Mouse (Mus musculus) adrenal gland, postnatal 25 days (tissue): ENCODE results near the gene Kras. TPM values are rescaled to one million over a fixed set of nuclear protein-coding genes. Genes with fewer than 3 reads are reported as not detected.

ENCODE experiments used
- DNase-seq: peaks from one replicate; pipeline ENCODE4 v3.0.0; 2021; ENCODE audit warnings: mixed read lengths
- total RNA-seq: library from RNA; stranded (reverse); gene quantifications from 2 replicates; pipeline ENCODE4 v1.2.3, GENCODE M21; 2021

Kras gene
- total RNA-seq, 1 experiment from 2014 or later, result 33.8 TPM

- DNase-seq, result peak; percentile 64
These were observed 501 bp downstream of the Kras start for GRCm38 (mm10) chr6:145249291-145250184.

- DNase-seq, result no peak
These were observed 2.2 kb downstream of the Kras start for GRCm38 (mm10) chr6:145247886-145248285.

GRCm38 (mm10) chr6:145246841-145247240 lies 3.2 kb downstream of the Kras start:
- DNase-seq, result no peak

- no peak for DNase-seq
These were observed 7.5 kb downstream of the Kras start for GRCm38 (mm10) chr6:145242521-145242920.

- DNase-seq, result no peak
These were observed 9.8 kb downstream of the Kras start for GRCm38 (mm10) chr6:145240285-145240684.

- no peak for DNase-seq
These were observed 12.9 kb downstream of the Kras start for GRCm38 (mm10) chr6:145237148-145237547.

- no peak for DNase-seq
These were observed 14.7 kb downstream of the Kras start for GRCm38 (mm10) chr6:145235367-145235766.

- no peak for DNase-seq
These were observed 15.6 kb downstream of the Kras start for GRCm38 (mm10) chr6:145234391-145234790.

GRCm38 (mm10) chr6:145226296-145226695 lies 23.7 kb downstream of the Kras start:
- DNase-seq, result no peak

GRCm38 (mm10) chr6:145224246-145224645 lies 25.8 kb downstream of the Kras start:
- DNase-seq, result no peak

GRCm38 (mm10) chr6:145215826-145216225 lies 34.2 kb downstream of the Kras start:
- DNase-seq, result no peak

GRCm38 (mm10) chr6:145213916-145214315 lies 36.1 kb downstream of the Kras start:
- no peak for DNase-seq

- no peak for DNase-seq
These were observed 38.4 kb downstream of the Kras start for GRCm38 (mm10) chr6:145211376-145212305.

GRCm38 (mm10) chr6:145210816-145211338 lies 39.2 kb downstream of the Kras start, which contains the start of the genes Casc1 and Etfrf1:
TSS of gene Casc1 (minus strand) at chr6:145211005.
TSS of gene Etfrf1 (plus strand) at chr6:145211134.
- peak; percentile 97 for DNase-seq

- no peak for DNase-seq
These were observed 39.9 kb downstream of the Kras start for GRCm38 (mm10) chr6:145210056-145210680.

- DNase-seq, result no peak
These were observed 44.9 kb downstream of the Kras start for GRCm38 (mm10) chr6:145205142-145205541.

- DNase-seq, result no peak
These were observed 45.6 kb downstream of the Kras start for GRCm38 (mm10) chr6:145204440-145204839.

- DNase-seq, result no peak
These were observed 47.5 kb downstream of the Kras start for GRCm38 (mm10) chr6:145202432-145203125.

GRCm38 (mm10) chr6:145197949-145198686 lies 51.9 kb downstream of the Kras start:
- DNase-seq, result no peak

GRCm38 (mm10) chr6:145193446-145193845 lies 56.6 kb downstream of the Kras start:
- DNase-seq, result no peak

- no peak for DNase-seq
These were observed 57.0 kb downstream of the Kras start for GRCm38 (mm10) chr6:145193038-145193437.
